Mouse (Mus musculus): ENCODE data around the gene Spryd7. TPM values are rescaled to one million over a fixed set of nuclear protein-coding genes. Genes with fewer than 3 reads are reported as not detected.

Spryd7 gene
- polyA plus RNA-seq, 1 experiment from 2014 or later: 30.7 TPM

DNA sequence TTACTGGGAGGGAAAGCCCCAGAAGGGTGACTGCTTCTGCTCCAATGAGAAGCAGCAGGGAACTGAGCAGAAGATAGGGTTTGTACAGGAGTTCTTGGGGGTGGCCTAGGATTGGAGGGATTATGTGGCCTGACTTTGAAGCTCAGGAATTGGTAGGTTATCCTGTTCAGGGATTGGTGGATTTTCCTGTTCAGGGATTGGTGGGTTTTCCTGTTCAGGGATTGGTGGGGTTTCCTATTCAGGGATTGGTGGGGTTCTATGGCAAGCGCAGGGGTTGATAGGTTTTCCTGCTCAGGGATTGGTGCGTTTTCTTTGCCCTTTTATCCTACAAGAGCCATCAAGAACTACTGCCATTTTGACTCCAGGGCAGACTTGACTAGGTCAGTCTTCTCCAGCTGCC is 30.7 kb downstream of the Spryd7 start:
- H3K4me1 ChIP-seq (replicated peaks; ENCODE audit: insufficient read depth, low read length): no peaks in the 10 kb centered on the region

GRCm38 (mm10) chr14:61523821-61524220 is 32.9 kb downstream of the Spryd7 start:
- no peaks in the 10 kb centered on the region for H3K27me3 ChIP-seq (ENCODE audit: insufficient read depth, low read length)
- no peak overlapping the region for H3K27ac ChIP-seq
- no peak overlapping the region for H3K4me3 ChIP-seq (replicated peaks; ENCODE audit: low read depth, low read length)
- ATAC-seq (replicated peaks; ENCODE audit: low FRiP score, low read depth) (no peak), DNase-seq (ENCODE audit: low spot score) (no peak)
- H3K9ac ChIP-seq (ENCODE audit: low read depth, low read length): no peak overlapping the region
- WGBS: 81% methylated on average over 2 of the region's 2 CpGs
- H3K36me3 ChIP-seq (ENCODE audit: insufficient read depth, low read length): no peaks in the 10 kb centered on the region
- no peak for TF ChIP-seq CTCF (IDR thresholded peaks at IDR 0.05; ENCODE audit: low read depth)
- no peaks in the 10 kb centered on the region for H3K4me1 ChIP-seq (replicated peaks; ENCODE audit: insufficient read depth, low read length)
- no peak overlapping the region for H3K4me2 ChIP-seq (ENCODE audit: low read length)
- H3K9me3 ChIP-seq (replicated peaks; ENCODE audit: low read length): no peaks in the 10 kb centered on the region

More for the DNA sequence above, 30.7 kb downstream of the Spryd7 start:
- H3K4me3 ChIP-seq (replicated peaks; ENCODE audit: low read depth, low read length): no peak overlapping the region
- 88% methylated on average over 2 of the region's 2 CpGs for WGBS
- H3K9ac ChIP-seq (ENCODE audit: low read depth, low read length): no peak overlapping the region
- H3K27me3 ChIP-seq (ENCODE audit: insufficient read depth, low read length): no peaks in the 10 kb centered on the region
- TF ChIP-seq CTCF (IDR thresholded peaks at IDR 0.05; ENCODE audit: low read depth): no peak
- ATAC-seq (replicated peaks; ENCODE audit: low FRiP score, low read depth): no peak
- H3K36me3 ChIP-seq (ENCODE audit: insufficient read depth, low read length): no peaks in the 10 kb centered on the region
- H3K27ac ChIP-seq: no peak overlapping the region
- no peaks in the 10 kb centered on the region for H3K9me3 ChIP-seq (replicated peaks; ENCODE audit: low read length)
- no peak for DNase-seq (ENCODE audit: low spot score)
- H3K4me2 ChIP-seq (ENCODE audit: low read length): no peak overlapping the region

DNA sequence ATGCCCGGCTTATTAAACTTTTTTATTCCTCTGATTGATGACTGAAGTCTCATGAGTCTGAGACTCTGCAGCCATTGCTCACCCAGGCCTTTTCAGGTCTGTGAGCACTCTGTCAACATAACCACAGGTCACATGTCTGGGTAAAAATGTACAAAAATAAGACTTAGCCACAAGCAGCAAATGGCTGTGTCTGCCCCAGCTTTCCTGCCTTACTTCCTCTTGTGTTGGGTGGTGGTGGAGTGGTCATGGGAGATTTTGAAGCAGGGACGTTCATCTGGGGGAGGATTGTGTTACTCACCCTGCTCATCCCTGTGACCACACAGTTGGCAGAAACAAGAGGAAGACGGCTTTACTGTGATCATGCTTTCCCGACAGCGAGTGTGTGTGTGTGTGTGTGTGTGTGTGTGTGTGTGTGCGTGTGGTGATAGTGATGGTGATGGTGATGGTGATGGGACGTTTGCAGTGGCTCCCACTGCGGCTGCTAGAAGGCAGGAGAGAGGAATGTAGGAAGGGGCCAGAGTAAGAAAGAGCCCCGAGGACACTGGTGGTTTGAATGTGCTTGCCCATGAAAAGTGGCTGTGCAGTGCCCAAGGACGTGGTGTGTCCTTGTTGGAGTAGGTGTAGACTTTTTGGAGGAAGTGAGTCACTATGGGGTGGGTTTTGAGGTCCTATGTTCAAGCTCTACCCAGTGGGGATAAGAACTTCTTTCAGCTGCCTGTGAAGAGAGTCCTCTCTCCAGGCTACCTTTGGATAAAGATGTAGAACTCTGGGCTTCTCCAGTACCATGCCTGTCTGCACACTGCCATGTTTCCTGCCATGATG is 37.8 kb downstream of the Spryd7 start:
- 77% methylated on average over 10 of the region's 10 CpGs for WGBS

GRCm38 (mm10) chr14:61516471-61517426 is 39.9 kb downstream of the Spryd7 start:
- DNase-seq (ENCODE audit: low spot score): no peak
- no peak overlapping the region for H3K9ac ChIP-seq (ENCODE audit: low read depth, low read length)
- 83% methylated on average over 9 of the region's 9 CpGs for whole genome bisulfite sequencing
- H3K27me3 ChIP-seq (ENCODE audit: insufficient read depth, low read length): no peaks in the 10 kb centered on the region
- H3K9me3 ChIP-seq (replicated peaks; ENCODE audit: low read length): no peaks in the 10 kb centered on the region
- no peak overlapping the region for H3K4me2 ChIP-seq (ENCODE audit: low read length)
- H3K4me1 ChIP-seq (replicated peaks; ENCODE audit: insufficient read depth, low read length): no peaks in the 10 kb centered on the region
- H3K36me3 ChIP-seq (ENCODE audit: insufficient read depth, low read length): no peaks in the 10 kb centered on the region
- no peak for TF ChIP-seq CTCF (IDR thresholded peaks at IDR 0.05; ENCODE audit: low read depth)
- no peak overlapping the region for H3K27ac ChIP-seq
- ATAC-seq (replicated peaks; ENCODE audit: low FRiP score, low read depth): no peak
- no peak overlapping the region for H3K4me3 ChIP-seq (replicated peaks; ENCODE audit: low read depth, low read length)

More for the DNA sequence above, 37.8 kb downstream of the Spryd7 start:
- DNase-seq (ENCODE audit: low spot score) (no peak), ATAC-seq (replicated peaks; ENCODE audit: low FRiP score, low read depth) (no peak)
- H3K36me3 ChIP-seq (ENCODE audit: insufficient read depth, low read length): no peaks in the 10 kb centered on the region
- H3K9me3 ChIP-seq (replicated peaks; ENCODE audit: low read length): no peaks in the 10 kb centered on the region
- no peak for TF ChIP-seq CTCF (IDR thresholded peaks at IDR 0.05; ENCODE audit: low read depth)
- no peak overlapping the region for H3K4me2 ChIP-seq (ENCODE audit: low read length)
- no peak overlapping the region for H3K9ac ChIP-seq (ENCODE audit: low read depth, low read length)
- H3K27ac ChIP-seq: no peak overlapping the region
- no peaks in the 10 kb centered on the region for H3K4me1 ChIP-seq (replicated peaks; ENCODE audit: insufficient read depth, low read length)
- H3K27me3 ChIP-seq (ENCODE audit: insufficient read depth, low read length): no peaks in the 10 kb centered on the region
- no peak overlapping the region for H3K4me3 ChIP-seq (replicated peaks; ENCODE audit: low read depth, low read length)

DNA sequence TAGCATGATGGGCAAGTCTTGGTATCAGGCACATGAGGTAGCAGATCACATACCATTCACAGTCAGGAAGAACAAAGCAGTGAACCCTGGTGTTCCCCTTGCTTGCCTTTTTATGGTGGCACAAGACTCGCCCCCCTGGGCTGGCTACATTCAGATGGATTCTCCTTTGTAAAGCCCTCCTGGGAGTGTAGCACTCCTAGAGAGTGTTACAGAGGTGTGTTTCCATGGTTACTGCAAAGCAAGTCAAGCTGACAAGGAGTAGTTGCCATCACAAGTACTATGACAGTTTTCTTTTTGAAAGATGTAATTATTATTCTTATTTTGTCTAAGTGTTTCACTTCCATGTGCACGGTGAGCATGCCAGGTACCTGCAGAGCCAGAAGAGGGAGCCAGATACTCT is 45.2 kb downstream of the Spryd7 start:
- no peak overlapping the region for H3K4me2 ChIP-seq (ENCODE audit: low read length)
- TF ChIP-seq CTCF (IDR thresholded peaks at IDR 0.05; ENCODE audit: low read depth): no peak

More for the DNA sequence above, 45.2 kb downstream of the Spryd7 start:
- Histone ChIP-seq H3K4me3 (replicated peaks; ENCODE audit: low read depth, low read length) (no peak overlapping the region), H3K4me1 (replicated peaks; ENCODE audit: insufficient read depth, low read length) (no peaks in the 10 kb centered on the region), H3K9ac (ENCODE audit: low read depth, low read length) (no peak overlapping the region), H3K36me3 (ENCODE audit: insufficient read depth, low read length) (no peaks in the 10 kb centered on the region), H3K27me3 (ENCODE audit: insufficient read depth, low read length) (no peaks in the 10 kb centered on the region), H3K27ac (no peak overlapping the region), H3K9me3 (replicated peaks; ENCODE audit: low read length) (no peaks in the 10 kb centered on the region)
- WGBS: 82% methylated on average over 2 of the region's 2 CpGs
- no peak for DNase-seq (ENCODE audit: low spot score)
- no peak for ATAC-seq (replicated peaks; ENCODE audit: low FRiP score, low read depth)

All from kidney, postnatal 0 days (tissue).